Mouse (Mus musculus) liver, embryonic 14.5 days (tissue): ENCODE data around the gene Zfp398. TPM values are rescaled to one million over a fixed set of nuclear protein-coding genes. Genes with fewer than 3 reads are reported as not detected.

Experiments
- ATAC-seq: fragments of 200-750 bp; cut with Nextera tagmentation; 2 replicates; pipeline ENCODE4 v1.8.0; 2017; ENCODE audit warnings: moderate number of reproducible peaks, mild to moderate bottlenecking, moderate library complexity; ENCODE audit not compliant: insufficient read depth
- DNase-seq, 3 experiments: peaks; one replicate each; pipeline ENCODE4 v3.0.0-alpha.2; 2012 to 2013; ENCODE audit warnings: low read depth in 3 of 3, low spot score in 3 of 3
- H3K27ac ChIP-seq: fragments of 300-500 bp; sonication (generic); 2 replicates; pipeline ENCODE4 v1.5.1; 2014; ENCODE audit warnings: moderate library complexity, mild to moderate bottlenecking, control low read depth, inconsistent platforms
- H3K27me3 ChIP-seq: fragments of 300-500 bp; sonication (generic); 2 replicates; pipeline ENCODE4 v1.6.1; 2014; ENCODE audit warnings: mild to moderate bottlenecking, low read length, moderate library complexity; ENCODE audit not compliant: control insufficient read depth, insufficient read depth
- H3K36me3 ChIP-seq: fragments of 300-500 bp; sonication (generic); replicated peaks from 2 replicates; pipeline ENCODE4 v1.6.1; 2014; ENCODE audit warnings: low read depth; ENCODE audit not compliant: control insufficient read depth, insufficient read depth
- H3K4me1 ChIP-seq, 2 experiments: fragments of 200-500 bp in 1 of 2; fragments of 300-500 bp in 1 of 2; sonication (generic) in 1 of 2; replicated peaks; 2 replicates each; pipeline ENCODE4 v1.6.1; 2012 to 2014; ENCODE audit warnings: antibody characterized with exemption in 1 of 2, inconsistent platforms in 1 of 2, low read length in 1 of 2; ENCODE audit not compliant: control insufficient read depth in 2 of 2, insufficient read depth in 2 of 2
- H3K4me2 ChIP-seq: fragments of 300-500 bp; sonication (generic); 2 replicates; pipeline ENCODE4 v1.6.1; 2014; ENCODE audit warnings: low read depth, mild to moderate bottlenecking, control low read depth, moderate library complexity
- H3K4me3 ChIP-seq, 2 experiments: fragments of 200-500 bp in 1 of 2; fragments of 300-500 bp in 1 of 2; sonication (generic) in 1 of 2; 2 replicates each; pipeline ENCODE4 v1.5.1; 2012 to 2014; ENCODE audit warnings: low read depth in 2 of 2, low read length in 2 of 2, mild to moderate bottlenecking in 2 of 2, control low read depth in 1 of 2, inconsistent platforms in 1 of 2, moderate library complexity in 1 of 2; ENCODE audit not compliant: insufficient read depth in 1 of 2
- H3K9ac ChIP-seq: fragments of 300-500 bp; sonication (generic); replicated peaks from 2 replicates; pipeline ENCODE4 v1.6.1; 2014; ENCODE audit warnings: mild to moderate bottlenecking, control low read depth, moderate library complexity
- H3K9me3 ChIP-seq: fragments of 300-500 bp; sonication (generic); 2 replicates; pipeline ENCODE4 v1.6.1; 2016; ENCODE audit warnings: low read length, mixed read lengths; ENCODE audit not compliant: control insufficient read depth
- CTCF ChIP-seq: IDR thresholded peaks from 2 replicates; pipeline ENCODE4 v1.5.1; 2016; ENCODE audit warnings: antibody characterized with exemption, low read depth, control low read depth
- EP300 ChIP-seq: IDR thresholded peaks from 2 replicates; pipeline ENCODE4 v1.6.1; 2016; ENCODE audit warnings: antibody characterized with exemption, low read depth
- WGBS: fragments of 180-500 bp; shearing (Covaris S2); extraction: QIAGEN DNeasy Blood & Tissue Kit; methylation state at CpG from one replicate; pipeline ENCODE4 v1.1.7; 2014; ENCODE audit not compliant: insufficient replicate concordance; 5-methylcytosine and 5-hydroxymethylcytosine counted together
- polyA plus RNA-seq, 2 experiments: library from polyadenylated mRNA; depleted of rRNA in 1 of 2; stranded (reverse) in 1 of 2; unstranded in 1 of 2; fragments of >200 nt; fragmentation: Nextera tagmentation in 1 of 2; extraction: Ambion mirVana in 1 of 2; gene quantifications; 2 replicates each; pipeline versions ENCODE4 v1.2.1 to v1.2.3; 2012 to 2014

Zfp398 gene
- polyA plus RNA-seq, 2 experiments = 1.2 to 1.7 TPM

DNA sequence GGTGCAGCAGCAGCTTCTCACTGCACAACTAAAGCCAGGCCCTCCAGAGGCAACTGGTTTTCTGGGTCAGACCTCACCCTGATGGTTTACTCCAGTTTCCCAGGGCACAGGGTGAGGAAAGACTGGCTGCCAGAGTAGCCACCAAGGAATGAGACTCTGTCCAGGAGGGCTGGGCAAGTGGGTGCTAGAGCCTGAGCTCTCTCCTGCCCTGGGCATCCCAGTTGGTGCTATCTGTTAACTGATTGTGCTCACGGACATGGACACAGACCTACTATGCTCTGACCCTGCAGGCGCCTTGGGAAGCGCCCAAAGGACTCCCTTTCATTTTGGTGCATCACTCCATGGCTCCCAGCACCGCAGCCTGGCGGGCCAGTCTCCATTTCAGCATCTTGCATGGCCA, 70.9 kb downstream of the Zfp398 start:
- H3K9ac ChIP-seq = no peak overlapping the region
- no peak overlapping the region for H3K27ac ChIP-seq
- no peaks in the 10 kb centered on the region for H3K4me1 ChIP-seq
- H3K27me3 ChIP-seq = no peaks in the 10 kb centered on the region
- WGBS = 81% methylated on average over 5 of the region's 5 CpGs
- no peak overlapping the region for H3K4me3 ChIP-seq
- H3K9me3 ChIP-seq = no peaks in the 10 kb centered on the region
- H3K4me2 ChIP-seq = no peak overlapping the region
- no peak for ATAC-seq
- no peak for DNase-seq
- peaks cover 15% of the 10 kb centered on the region for H3K36me3 ChIP-seq
- no peak for TF ChIP-seq EP300
- TF ChIP-seq CTCF = no peak

DNA sequence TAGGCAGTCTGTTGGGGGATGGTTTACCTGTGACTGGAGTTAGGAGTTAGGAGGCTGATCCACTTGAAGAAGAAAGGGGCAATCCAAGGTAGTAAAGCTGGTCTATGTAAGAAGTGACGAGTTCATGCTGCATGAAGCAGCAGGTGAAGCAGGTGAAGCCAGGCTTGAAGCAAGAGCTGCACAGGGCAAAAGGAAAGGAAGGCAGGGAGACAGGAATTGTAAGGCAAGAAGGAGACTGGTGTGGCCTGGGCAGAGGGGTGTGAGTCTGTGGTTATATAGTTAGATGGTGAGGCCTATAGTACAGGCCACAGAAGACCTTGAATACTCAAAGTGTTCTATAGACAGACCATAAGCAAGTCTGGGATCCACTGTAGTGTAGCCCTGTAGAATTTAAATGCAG, 73.5 kb downstream of the Zfp398 start:
- Histone ChIP-seq H3K9me3 (no peaks in the 10 kb centered on the region), H3K4me2 (no peak overlapping the region), H3K4me3 (no peak overlapping the region), H3K27ac (no peak overlapping the region), H3K27me3 (no peaks in the 10 kb centered on the region), H3K9ac (no peak overlapping the region), H3K4me1 (no peaks in the 10 kb centered on the region), H3K36me3 (peaks cover 15% of the 10 kb centered on the region)
- 79% methylated on average over 1 of the region's 1 CpGs for WGBS
- TF ChIP-seq CTCF (no peak), EP300 (no peak)
- DNase-seq (no peak), ATAC-seq (no peak)

DNA sequence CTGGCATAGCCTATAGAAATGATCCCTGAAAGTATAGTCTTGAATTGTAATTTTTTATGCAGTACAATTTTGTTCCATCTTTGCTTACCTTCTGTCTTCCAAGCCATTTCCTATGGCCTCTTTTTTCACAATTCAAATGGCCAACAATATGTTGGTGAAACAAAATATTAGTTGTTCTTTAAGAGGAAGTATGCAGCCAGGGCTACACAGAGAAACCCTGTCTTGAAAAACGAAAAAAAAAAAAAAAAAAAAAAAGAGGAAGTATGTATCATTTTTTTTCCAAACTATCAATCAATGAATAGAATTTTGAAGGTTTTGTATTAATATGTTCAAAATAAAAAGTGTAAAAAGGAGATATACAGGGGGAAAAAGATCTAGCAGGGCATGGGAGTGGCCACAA, 76.2 kb downstream of the Zfp398 start:
- H3K9ac ChIP-seq = no peak overlapping the region
- H3K36me3 ChIP-seq = no peaks in the 10 kb centered on the region
- no peak for DNase-seq
- WGBS = 10% methylated on average over 1 of the region's 1 CpGs
- H3K4me3 ChIP-seq = no peak overlapping the region
- H3K9me3 ChIP-seq = no peaks in the 10 kb centered on the region
- no peak overlapping the region for H3K4me2 ChIP-seq
- H3K27ac ChIP-seq = no peak overlapping the region
- H3K27me3 ChIP-seq = no peaks in the 10 kb centered on the region
- no peak for TF ChIP-seq CTCF
- no peak for TF ChIP-seq EP300
- peaks cover 3 to 9% of the 10 kb centered on the region in 2 experiments for H3K4me1 ChIP-seq
- ATAC-seq = no peak

DNA sequence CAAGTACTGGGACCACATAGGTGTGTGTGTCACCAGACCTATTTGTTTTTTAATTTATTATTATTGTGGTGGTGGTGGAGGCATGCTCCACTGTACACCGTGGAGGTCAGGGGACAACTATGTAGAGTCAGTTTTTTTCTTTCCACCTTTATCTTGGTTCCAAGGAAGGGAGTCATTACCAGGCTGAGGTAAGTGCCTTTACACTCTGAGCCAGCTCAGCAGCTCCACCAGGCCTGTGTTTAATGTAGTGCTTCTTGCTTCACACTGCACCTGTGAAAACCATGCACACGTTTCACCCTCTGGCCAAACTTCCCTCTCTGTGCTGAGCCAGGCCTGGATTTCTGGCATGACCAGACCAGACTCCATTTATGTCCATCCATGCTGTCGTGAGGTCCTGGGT, 77.5 kb downstream of the Zfp398 start:
- H3K36me3 ChIP-seq = no peaks in the 10 kb centered on the region
- no peak for ATAC-seq
- WGBS = 38% methylated on average over 3 of the region's 3 CpGs
- H3K4me2 ChIP-seq = no peak overlapping the region
- H3K9me3 ChIP-seq = no peaks in the 10 kb centered on the region
- no peak overlapping the region for H3K4me3 ChIP-seq
- no peak overlapping the region for H3K9ac ChIP-seq
- H3K27me3 ChIP-seq = no peaks in the 10 kb centered on the region
- H3K4me1 ChIP-seq = peaks cover 11 to 18% of the 10 kb centered on the region in 2 experiments
- no peak for TF ChIP-seq CTCF
- TF ChIP-seq EP300 = no peak
- DNase-seq = no peak
- no peak overlapping the region for H3K27ac ChIP-seq

DNA sequence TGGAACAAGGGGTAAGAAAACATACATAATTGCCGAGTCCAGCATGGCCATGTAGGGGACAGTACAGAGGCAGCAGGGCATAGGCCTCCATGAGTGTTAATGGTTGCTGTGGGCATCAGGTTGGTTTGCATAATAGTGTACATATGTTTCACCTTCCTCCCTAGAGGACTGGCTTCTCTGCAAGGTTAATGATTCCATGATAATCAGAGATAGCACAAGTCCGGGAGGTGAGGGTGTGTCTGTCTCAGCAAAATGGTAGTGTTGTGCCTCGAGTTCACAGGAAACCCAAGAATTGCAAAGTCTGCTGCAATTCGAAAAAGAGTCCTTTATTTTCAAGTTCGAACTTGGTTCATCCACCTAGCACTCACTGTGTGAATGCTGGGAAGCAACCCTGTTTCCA, 81.6 kb downstream of the Zfp398 start:
- TF ChIP-seq EP300 (no peak), CTCF (no peak)
- Histone ChIP-seq H3K27ac (no peak overlapping the region), H3K9me3 (no peaks in the 10 kb centered on the region), H3K4me3 (no peak overlapping the region), H3K36me3 (no peaks in the 10 kb centered on the region), H3K4me2 (no peak overlapping the region), H3K27me3 (no peaks in the 10 kb centered on the region), H3K9ac (no peak overlapping the region; the same call in 1 of the 2 replicates), H3K4me1 (peaks cover 29 to 39% of the 10 kb centered on the region in 2 experiments)
- 53% methylated on average over 5 of the region's 5 CpGs for WGBS
- no peak for ATAC-seq
- no peak for DNase-seq
